Mouse (Mus musculus) large intestine, adult 2 months (tissue): ENCODE results near the gene Enthd1. TPM values are rescaled to one million over a fixed set of nuclear protein-coding genes. Genes with fewer than 3 reads are reported as not detected.
"Not testable (repeated sequence)": the region's sequence is repeated elsewhere in the genome, so short reads cannot be mapped to it uniquely, and the experiment has no call there.

Experiments
- DNase-seq: peaks from one replicate; pipeline ENCODE4 v3.0.0-alpha.2; 2012; ENCODE audit warnings: low read depth, low spot score
- WGBS: fragments of 180-500 bp; shearing (Covaris S2); methylation state at CpG from one replicate; pipeline ENCODE4 v1.1.7; 2018; 5-methylcytosine and 5-hydroxymethylcytosine counted together
- polyA plus RNA-seq: library from polyadenylated mRNA; depleted of rRNA; stranded (reverse); fragments of >200 nt; gene quantifications from 2 replicates; pipeline ENCODE4 v1.2.3, GENCODE M21; 2012

Gene Enthd1
- polyA plus RNA-seq, 1 experiment, result not detected

- no peak for DNase-seq
- 21% methylated on average over 6 of the region's 6 CpGs for WGBS
Observed at GRCm38 (mm10) chr15:80545430-80545829, 19.5 kb downstream of the Enthd1 start.

- WGBS, result 25% methylated on average over 3 of the region's 3 CpGs
- DNase-seq, result peak; percentile 1
Observed at GRCm38 (mm10) chr15:80544115-80544514, 20.8 kb downstream of the Enthd1 start.

GRCm38 (mm10) chr15:80538671-80539340, 26.1 kb downstream of the Enthd1 start:
- 76% methylated on average over 7 of the region's 7 CpGs for WGBS
- DNase-seq, result no peak

- no peak for DNase-seq
- WGBS, result 84% methylated on average over 2 of the region's 2 CpGs
Observed at GRCm38 (mm10) chr15:80538075-80538474, 26.9 kb downstream of the Enthd1 start.

- DNase-seq, result no peak
- WGBS, result 71% methylated on average over 2 of the region's 2 CpGs
Observed at GRCm38 (mm10) chr15:80536051-80536450, 28.9 kb downstream of the Enthd1 start.

- WGBS, result 50% methylated on average over 6 of the region's 6 CpGs
- DNase-seq, result no peak
Observed at GRCm38 (mm10) chr15:80533274-80533673, 31.7 kb downstream of the Enthd1 start.

GRCm38 (mm10) chr15:80532281-80533072, 32.5 kb downstream of the Enthd1 start:
- 84% methylated on average over 8 of the region's 8 CpGs for WGBS
- no peak for DNase-seq

- DNase-seq, result no peak
Observed at GRCm38 (mm10) chr15:80531026-80531425, 33.9 kb downstream of the Enthd1 start.

GRCm38 (mm10) chr15:80529955-80530869, 34.7 kb downstream of the Enthd1 start:
- 54% methylated on average over 20 of the region's 20 CpGs for WGBS
- no peak for DNase-seq

More at GRCm38 (mm10) chr15:80531026-80531425, 33.9 kb downstream of the Enthd1 start:
- WGBS, result 69% methylated on average over 9 of the region's 9 CpGs

GRCm38 (mm10) chr15:80521661-80522388, 43.1 kb downstream of the Enthd1 start:
- DNase-seq, result no peak
- WGBS, result 28% methylated on average over 10 of the region's 10 CpGs

- WGBS, result 93% methylated on average over 5 of the region's 5 CpGs
- no peak for DNase-seq
Observed at GRCm38 (mm10) chr15:80519931-80520330, 45.0 kb downstream of the Enthd1 start.

GRCm38 (mm10) chr15:80518567-80519223, 46.3 kb downstream of the Enthd1 start:
- DNase-seq, result no peak
- 80% methylated on average over 12 of the region's 12 CpGs for WGBS

- no peak for DNase-seq
- 51% methylated on average over 9 of the region's 9 CpGs for WGBS
Observed at GRCm38 (mm10) chr15:80517996-80518395, 47.0 kb downstream of the Enthd1 start.

GRCm38 (mm10) chr15:80516525-80516924, 48.4 kb downstream of the Enthd1 start:
- no peak for DNase-seq
- WGBS, result 72% methylated on average over 3 of the region's 3 CpGs

- 39% methylated on average over 4 of the region's 4 CpGs for WGBS
- DNase-seq, result no peak
Observed at GRCm38 (mm10) chr15:80505086-80505485, 59.9 kb downstream of the Enthd1 start.

- not testable (repeated sequence) for DNase-seq
- WGBS, result 89% methylated on average over 4 of the region's 4 CpGs
Observed at GRCm38 (mm10) chr15:80503155-80503554, 61.8 kb downstream of the Enthd1 start.

- DNase-seq, result no peak
- WGBS, result 73% methylated on average over 2 of the region's 2 CpGs
Observed at GRCm38 (mm10) chr15:80502741-80503140, 62.2 kb downstream of the Enthd1 start.

GRCm38 (mm10) chr15:80501106-80502096, 63.6 kb downstream of the Enthd1 start:
- no peak for DNase-seq
- WGBS, result 68% methylated on average over 21 of the region's 21 CpGs
